Mouse (Mus musculus): ENCODE measurements around the gene Eid2b. TPM values are rescaled to one million over a fixed set of nuclear protein-coding genes. Genes with fewer than 3 reads are reported as not detected.
A peak's percentile ranks its signal among the peaks of the same experiment; 100 is the strongest.

Eid2b gene
- polyA plus RNA-seq, 1 experiment, result 4.1 TPM

DNA sequence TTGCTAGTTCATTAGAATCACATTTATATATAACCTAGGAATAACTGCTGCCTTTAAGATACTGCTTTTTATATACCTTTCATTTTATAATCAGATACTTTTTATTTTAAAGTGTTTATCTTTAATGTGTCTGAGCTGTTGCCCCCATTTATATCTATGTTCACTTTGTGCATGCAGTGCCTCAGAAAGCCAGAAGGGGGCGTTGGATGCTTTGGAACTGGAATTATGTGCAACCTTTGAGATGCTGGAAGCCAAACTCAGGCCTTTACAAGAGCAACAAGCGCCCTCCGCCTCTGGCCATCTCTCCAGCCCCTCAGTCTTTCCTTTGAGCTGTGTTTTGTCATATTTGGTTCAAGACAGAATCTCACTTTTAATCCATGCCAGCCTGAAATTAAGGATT is 5.8 kb upstream of the Eid2b start:
- H3K27ac ChIP-seq (ENCODE audit: insufficient read depth, low read length), result no peak overlapping the region
- H3K27me3 ChIP-seq (ENCODE audit: control insufficient read depth, insufficient read depth, low read length), result peaks cover 7% of the 10 kb centered on the region
- WGBS, result 72% methylated on average over 3 of the region's 3 CpGs
- no peak overlapping the region for H3K4me3 ChIP-seq (ENCODE audit: extremely low read depth, insufficient read depth, insufficient read length)
- DNase-seq (ENCODE audit: low read depth in 1 of 2, low spot score in 2 of 2), result no peak
- peaks cover 7% of the 10 kb centered on the region; the same call in 1 of the 2 replicates for H3K4me1 ChIP-seq (ENCODE audit: control insufficient read depth, insufficient read depth, insufficient read length)
- TF ChIP-seq CTCF (IDR thresholded peaks at IDR 0.05; ENCODE audit: extremely low read depth, insufficient read depth, insufficient read length, insufficient replicate concordance), result no peak
- TF ChIP-seq POLR2A (IDR thresholded peaks at IDR 0.05; ENCODE audit: low read depth, low read length), result no peak
- H3K36me3 ChIP-seq (ENCODE audit: control insufficient read depth, insufficient read depth, low read length), result no peaks in the 10 kb centered on the region

DNA sequence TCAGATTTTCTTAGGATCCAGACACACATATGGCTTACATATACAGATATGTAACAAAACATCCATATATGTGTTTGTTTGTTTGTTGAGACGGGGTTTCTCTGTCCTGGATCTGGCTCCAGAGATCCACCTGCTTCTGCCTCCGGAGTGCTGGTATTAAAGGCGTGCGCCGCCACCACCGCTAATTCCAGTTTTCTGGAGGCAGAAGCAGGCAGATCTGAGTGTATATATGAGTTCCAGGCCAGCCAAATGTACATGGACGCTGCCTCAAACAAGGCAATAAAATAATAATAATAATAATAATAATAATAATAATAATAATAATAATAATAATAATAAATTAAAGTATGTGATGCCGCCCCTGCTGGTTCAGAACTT is 313 bp upstream of the Eid2b start:
- WGBS, result 53% methylated on average over 8 of the region's 8 CpGs
- peaks cover 8% of the 10 kb centered on the region for H3K4me1 ChIP-seq (ENCODE audit: control insufficient read depth, insufficient read depth, insufficient read length)
- H3K27me3 ChIP-seq (ENCODE audit: control insufficient read depth, insufficient read depth, low read length), result no peaks in the 10 kb centered on the region
- H3K4me3 ChIP-seq (ENCODE audit: extremely low read depth, insufficient read depth, insufficient read length), result no peak overlapping the region
- DNase-seq (ENCODE audit: low read depth in 1 of 2, low spot score in 2 of 2), result no peak
- TF ChIP-seq POLR2A (IDR thresholded peaks at IDR 0.05; ENCODE audit: low read depth, low read length) (no peak; the same call in 1 of the 2 replicates), CTCF (IDR thresholded peaks at IDR 0.05; ENCODE audit: extremely low read depth, insufficient read depth, insufficient read length, insufficient replicate concordance) (no peak)
- no peaks in the 10 kb centered on the region for H3K36me3 ChIP-seq (ENCODE audit: control insufficient read depth, insufficient read depth, low read length)
- no peak overlapping the region for H3K27ac ChIP-seq (ENCODE audit: insufficient read depth, low read length)

DNA sequence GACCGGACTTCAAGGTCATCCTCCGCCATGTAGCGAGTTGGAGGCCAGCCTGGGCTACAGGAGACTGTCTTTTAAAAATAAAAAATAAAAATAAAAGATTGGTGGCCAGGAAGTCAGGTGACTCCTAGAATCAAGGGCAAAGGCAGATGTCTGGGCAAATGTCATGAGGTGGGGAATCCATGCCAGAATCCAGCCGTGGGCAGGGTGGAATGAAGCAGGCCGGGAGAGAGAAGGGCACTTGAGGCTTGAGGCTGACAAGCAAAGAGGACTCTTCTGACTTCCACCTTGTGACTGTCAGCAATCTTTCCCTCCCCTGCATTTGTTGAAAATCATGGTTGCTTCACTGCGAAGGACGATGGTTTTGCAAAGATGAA is 727 bp downstream of the Eid2b start:
- 92% methylated on average over 7 of the region's 7 CpGs for WGBS
- Histone ChIP-seq H3K36me3 (ENCODE audit: control insufficient read depth, insufficient read depth, low read length) (no peaks in the 10 kb centered on the region), H3K27ac (ENCODE audit: insufficient read depth, low read length) (no peak overlapping the region), H3K27me3 (ENCODE audit: control insufficient read depth, insufficient read depth, low read length) (no peaks in the 10 kb centered on the region), H3K4me3 (ENCODE audit: extremely low read depth, insufficient read depth, insufficient read length) (peak overlapping the region; percentile 94), H3K4me1 (ENCODE audit: control insufficient read depth, insufficient read depth, insufficient read length) (peaks cover 8% of the 10 kb centered on the region)
- DNase-seq (ENCODE audit: low read depth in 1 of 2, low spot score in 2 of 2), result no peak
- TF ChIP-seq CTCF (IDR thresholded peaks at IDR 0.05; ENCODE audit: extremely low read depth, insufficient read depth, insufficient read length, insufficient replicate concordance), result no peak
- TF ChIP-seq POLR2A (IDR thresholded peaks at IDR 0.05; ENCODE audit: low read depth, low read length), result no peak

DNA sequence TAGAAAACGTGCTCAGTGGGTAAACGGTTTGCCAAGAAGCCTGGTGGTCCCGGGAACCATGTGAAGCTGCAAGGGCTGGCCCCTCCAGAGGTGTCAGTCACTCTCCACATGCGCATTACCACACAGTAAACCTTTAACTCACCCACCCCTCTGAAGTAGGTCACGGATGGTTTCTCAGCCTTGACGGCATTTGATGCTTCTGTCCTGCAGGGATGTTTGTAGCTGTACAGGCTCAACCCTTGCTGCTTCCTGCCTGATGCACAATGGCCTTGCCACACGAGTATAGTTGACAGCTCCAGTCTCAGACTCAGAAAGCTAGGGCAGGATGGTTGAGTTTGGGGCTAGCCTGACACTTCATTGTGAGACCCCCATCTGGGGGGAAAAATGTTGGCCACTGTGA is 3.1 kb downstream of the Eid2b start:
- H3K27ac ChIP-seq (ENCODE audit: insufficient read depth, low read length), result no peak overlapping the region
- 59% methylated on average over 7 of the region's 7 CpGs for WGBS
- H3K4me3 ChIP-seq (ENCODE audit: extremely low read depth, insufficient read depth, insufficient read length), result no peak overlapping the region
- no peak for DNase-seq (ENCODE audit: low read depth in 1 of 2, low spot score in 2 of 2)
- H3K36me3 ChIP-seq (ENCODE audit: control insufficient read depth, insufficient read depth, low read length), result no peaks in the 10 kb centered on the region
- TF ChIP-seq POLR2A (IDR thresholded peaks at IDR 0.05; ENCODE audit: low read depth, low read length) (no peak), CTCF (IDR thresholded peaks at IDR 0.05; ENCODE audit: extremely low read depth, insufficient read depth, insufficient read length, insufficient replicate concordance) (no peak)
- no peaks in the 10 kb centered on the region for H3K27me3 ChIP-seq (ENCODE audit: control insufficient read depth, insufficient read depth, low read length)
- peaks cover 8% of the 10 kb centered on the region for H3K4me1 ChIP-seq (ENCODE audit: control insufficient read depth, insufficient read depth, insufficient read length)

GRCm38 (mm10) chr7:28290165-28290564 is 12.6 kb downstream of the Eid2b start:
- no peak for DNase-seq (ENCODE audit: low read depth in 1 of 2, low spot score in 2 of 2)
- Histone ChIP-seq H3K27ac (ENCODE audit: insufficient read depth, low read length) (no peak overlapping the region), H3K4me1 (ENCODE audit: control insufficient read depth, insufficient read depth, insufficient read length) (peaks cover 6% of the 10 kb centered on the region; the same call in 1 of the 2 replicates), H3K4me3 (ENCODE audit: extremely low read depth, insufficient read depth, insufficient read length) (no peak overlapping the region), H3K36me3 (ENCODE audit: control insufficient read depth, insufficient read depth, low read length) (no peaks in the 10 kb centered on the region), H3K27me3 (ENCODE audit: control insufficient read depth, insufficient read depth, low read length) (peaks cover 17% of the 10 kb centered on the region)
- no peak for TF ChIP-seq POLR2A (IDR thresholded peaks at IDR 0.05; ENCODE audit: low read depth, low read length)
- TF ChIP-seq CTCF (IDR thresholded peaks at IDR 0.05; ENCODE audit: extremely low read depth, insufficient read depth, insufficient read length, insufficient replicate concordance), result no peak
- WGBS, result 3% methylated on average over 18 of the region's 18 CpGs

DNA sequence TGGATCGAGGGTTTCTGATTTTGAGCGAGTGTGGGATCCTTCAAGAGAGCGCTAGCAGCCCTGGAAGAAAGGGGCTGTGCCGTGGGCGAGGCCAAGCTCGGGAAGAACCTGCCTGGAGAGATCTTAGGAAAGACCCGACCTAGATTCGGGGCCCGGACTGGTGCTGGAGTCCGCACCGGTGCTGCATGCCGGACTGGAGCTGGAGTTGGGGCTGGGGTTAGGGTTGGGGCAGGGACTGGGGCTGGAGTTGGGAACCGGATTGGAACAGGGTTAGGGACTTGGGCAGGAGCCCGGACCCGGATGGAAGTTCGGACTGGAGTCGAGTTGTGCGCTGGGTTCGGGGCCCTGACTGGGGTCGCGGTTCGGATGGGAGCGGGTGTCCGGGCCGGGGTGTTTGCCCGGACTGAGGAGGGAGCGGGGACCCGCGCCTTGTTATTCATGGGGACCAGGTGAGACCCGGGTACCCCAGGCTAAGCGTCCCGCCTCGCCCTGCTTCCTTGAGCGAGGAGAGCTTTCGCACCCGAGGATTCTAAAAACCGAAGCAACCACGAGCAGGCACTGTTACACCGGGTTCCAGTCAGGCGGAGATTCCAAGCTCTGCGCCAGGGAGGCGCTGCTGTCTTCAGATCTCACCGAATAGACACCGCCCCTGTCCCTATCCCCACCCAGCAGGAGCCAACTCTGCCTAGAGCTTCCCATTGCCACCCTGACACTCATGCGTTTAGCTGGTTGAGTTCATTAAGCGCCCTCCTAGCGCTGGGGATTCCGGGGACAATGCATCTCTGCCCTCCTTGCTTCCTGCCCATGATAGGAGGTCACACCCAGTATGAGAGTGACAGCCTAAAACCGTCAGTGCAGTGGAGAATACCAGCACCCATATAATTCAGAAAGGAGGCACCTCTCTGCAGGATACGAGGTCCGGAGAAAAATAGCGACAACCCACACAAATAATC is 13.4 kb downstream of the Eid2b start, which contains the start of gene Selenov:
Gene Selenov, minus strand, starts transcription at position 549 of the 953 bp plus-strand sequence.
- peaks cover 17% of the 10 kb centered on the region for H3K27me3 ChIP-seq (ENCODE audit: control insufficient read depth, insufficient read depth, low read length)
- no peak within 1 kb of the TSS for H3K4me3 ChIP-seq (ENCODE audit: extremely low read depth, insufficient read depth, insufficient read length)

DNA sequence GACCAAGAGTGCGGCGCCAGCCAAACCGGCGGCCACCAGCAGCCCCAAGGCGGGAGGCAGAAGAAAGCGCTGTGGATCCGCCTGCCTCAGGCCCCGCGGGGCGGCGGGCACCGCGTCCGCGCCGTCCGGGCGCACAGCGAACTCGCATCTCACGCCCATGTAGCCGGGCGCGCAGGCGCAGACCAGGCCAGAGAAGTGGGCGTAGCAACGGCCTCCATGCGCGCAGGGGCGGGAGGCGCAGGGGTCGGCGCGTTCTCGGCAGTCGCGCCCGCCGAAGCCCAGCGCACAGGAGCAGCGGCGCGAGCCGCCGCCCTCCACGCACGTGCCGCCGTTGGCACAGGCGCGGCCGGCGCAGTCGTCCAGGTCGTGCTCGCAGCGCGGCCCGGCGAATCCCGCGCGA is 16.9 kb downstream of the Eid2b start:
- Histone ChIP-seq H3K4me1 (ENCODE audit: control insufficient read depth, insufficient read depth, insufficient read length) (peaks cover 8% of the 10 kb centered on the region; the same call in 1 of the 2 replicates), H3K27ac (ENCODE audit: insufficient read depth, low read length) (no peak overlapping the region), H3K36me3 (ENCODE audit: control insufficient read depth, insufficient read depth, low read length) (no peaks in the 10 kb centered on the region), H3K4me3 (ENCODE audit: extremely low read depth, insufficient read depth, insufficient read length) (no peak overlapping the region), H3K27me3 (ENCODE audit: control insufficient read depth, insufficient read depth, low read length) (peaks cover 21% of the 10 kb centered on the region)
- no peak for DNase-seq (ENCODE audit: low read depth in 1 of 2, low spot score in 2 of 2)
- no peak for TF ChIP-seq CTCF (IDR thresholded peaks at IDR 0.05; ENCODE audit: extremely low read depth, insufficient read depth, insufficient read length, insufficient replicate concordance)
- TF ChIP-seq POLR2A (IDR thresholded peaks at IDR 0.05; ENCODE audit: low read depth, low read length), result no peak
- WGBS, result 15% methylated on average over 63 of the region's 63 CpGs

More for the DNA sequence above, 13.4 kb downstream of the Eid2b start, which contains the start of gene Selenov:
- 8% methylated on average over 52 of the region's 52 CpGs for WGBS
- H3K4me1 ChIP-seq (ENCODE audit: control insufficient read depth, insufficient read depth, insufficient read length), result peaks cover 6% of the 10 kb centered on the region; the same call in 1 of the 2 replicates
- H3K36me3 ChIP-seq (ENCODE audit: control insufficient read depth, insufficient read depth, low read length), result no peaks in the 10 kb centered on the region
- H3K27ac ChIP-seq (ENCODE audit: insufficient read depth, low read length), result no peak within 1 kb of the TSS
- no peak for DNase-seq (ENCODE audit: low read depth in 1 of 2, low spot score in 2 of 2)
- TF ChIP-seq POLR2A (IDR thresholded peaks at IDR 0.05; ENCODE audit: low read depth, low read length), result no peak
- no peak for TF ChIP-seq CTCF (IDR thresholded peaks at IDR 0.05; ENCODE audit: extremely low read depth, insufficient read depth, insufficient read length, insufficient replicate concordance)
